Mouse (Mus musculus): Measurements from ENCODE around the gene Atxn10. TPM values are rescaled to one million over a fixed set of nuclear protein-coding genes. Genes with fewer than 3 reads are reported as not detected.

Gene Atxn10
- polyA plus RNA-seq, 1 experiment from 2014 or later = 385 TPM

GRCm38 (mm10) chr15:85337979-85338378 is 1.9 kb downstream of the Atxn10 start:
- no peak overlapping the region for H3K4me3 ChIP-seq
- H3K36me3 ChIP-seq = peaks cover 4% of the 10 kb centered on the region; the same call in 1 of the 2 replicates
- 97% methylated on average over 5 of the region's 5 CpGs for WGBS
- no peaks in the 10 kb centered on the region for H3K27me3 ChIP-seq (ENCODE audit: insufficient read depth, poor library complexity, severe bottlenecking)
- peaks cover 31% of the 10 kb centered on the region for H3K4me1 ChIP-seq (replicated peaks)
- no peaks in the 10 kb centered on the region for H3K9me3 ChIP-seq
- H3K27ac ChIP-seq = no peak overlapping the region
- DNase-seq (ENCODE audit: low spot score) = no peak

GRCm38 (mm10) chr15:85342246-85342645 is 6.2 kb downstream of the Atxn10 start:
- no peak overlapping the region for H3K4me3 ChIP-seq
- WGBS = 96% methylated on average over 2 of the region's 2 CpGs
- H3K27me3 ChIP-seq (ENCODE audit: insufficient read depth, poor library complexity, severe bottlenecking) = no peaks in the 10 kb centered on the region
- H3K9me3 ChIP-seq = no peaks in the 10 kb centered on the region
- H3K4me1 ChIP-seq (replicated peaks) = peaks cover 17% of the 10 kb centered on the region
- DNase-seq (ENCODE audit: low spot score) = no peak
- H3K36me3 ChIP-seq = peaks cover 17% of the 10 kb centered on the region
- no peak overlapping the region for H3K27ac ChIP-seq

GRCm38 (mm10) chr15:85344673-85345072 is 8.6 kb downstream of the Atxn10 start:
- Histone ChIP-seq H3K9me3 (no peaks in the 10 kb centered on the region), H3K36me3 (peaks cover 17% of the 10 kb centered on the region), H3K27ac (no peak overlapping the region), H3K4me1 (replicated peaks) (no peaks in the 10 kb centered on the region), H3K27me3 (ENCODE audit: insufficient read depth, poor library complexity, severe bottlenecking) (no peaks in the 10 kb centered on the region), H3K4me3 (no peak overlapping the region)
- DNase-seq (ENCODE audit: low spot score) = no peak
- WGBS = 90% methylated on average over 2 of the region's 2 CpGs

GRCm38 (mm10) chr15:85347058-85347700 is 11.1 kb downstream of the Atxn10 start:
- H3K4me1 ChIP-seq (replicated peaks) = peaks cover 4% of the 10 kb centered on the region; the same call in 1 of the 2 replicates
- no peak overlapping the region for H3K27ac ChIP-seq
- 90% methylated on average over 6 of the region's 6 CpGs for WGBS
- H3K27me3 ChIP-seq (ENCODE audit: insufficient read depth, poor library complexity, severe bottlenecking) = no peaks in the 10 kb centered on the region
- no peak for DNase-seq (ENCODE audit: low spot score)
- no peak overlapping the region for H3K4me3 ChIP-seq
- H3K9me3 ChIP-seq = no peaks in the 10 kb centered on the region
- H3K36me3 ChIP-seq = peaks cover 19% of the 10 kb centered on the region

- Histone ChIP-seq H3K9me3 (no peaks in the 10 kb centered on the region), H3K27me3 (ENCODE audit: insufficient read depth, poor library complexity, severe bottlenecking) (no peaks in the 10 kb centered on the region), H3K36me3 (peaks cover 15% of the 10 kb centered on the region), H3K4me3 (no peak overlapping the region), H3K4me1 (replicated peaks) (peaks cover 7% of the 10 kb centered on the region; the same call in 1 of the 2 replicates), H3K27ac (no peak overlapping the region)
- WGBS = 79% methylated on average over 2 of the region's 2 CpGs
- DNase-seq (ENCODE audit: low spot score) = no peak
Observed at GRCm38 (mm10) chr15:85350144-85350543, 14.1 kb downstream of the Atxn10 start.

- 91% methylated on average over 9 of the region's 9 CpGs for WGBS
- H3K4me3 ChIP-seq = no peak overlapping the region
- H3K4me1 ChIP-seq (replicated peaks) = peaks cover 7% of the 10 kb centered on the region; the same call in 1 of the 2 replicates
- no peaks in the 10 kb centered on the region for H3K27me3 ChIP-seq (ENCODE audit: insufficient read depth, poor library complexity, severe bottlenecking)
- DNase-seq (ENCODE audit: low spot score) = no peak
- H3K9me3 ChIP-seq = no peaks in the 10 kb centered on the region
- H3K36me3 ChIP-seq = peaks cover 11% of the 10 kb centered on the region
- no peak overlapping the region for H3K27ac ChIP-seq
Observed at GRCm38 (mm10) chr15:85354060-85354459, 18.0 kb downstream of the Atxn10 start.

- Histone ChIP-seq H3K36me3 (peaks cover 32% of the 10 kb centered on the region), H3K4me1 (replicated peaks) (peaks cover 7% of the 10 kb centered on the region; the same call in 1 of the 2 replicates), H3K27ac (no peak overlapping the region), H3K27me3 (ENCODE audit: insufficient read depth, poor library complexity, severe bottlenecking) (no peaks in the 10 kb centered on the region), H3K4me3 (no peak overlapping the region), H3K9me3 (no peaks in the 10 kb centered on the region)
- no peak for DNase-seq (ENCODE audit: low spot score)
- 88% methylated on average over 6 of the region's 6 CpGs for WGBS
Observed at GRCm38 (mm10) chr15:85356112-85356511, 20.1 kb downstream of the Atxn10 start.

- DNase-seq (ENCODE audit: low spot score) = no peak
Observed at GRCm38 (mm10) chr15:85357465-85358225, 21.6 kb downstream of the Atxn10 start.

GRCm38 (mm10) chr15:85359483-85359882 is 23.4 kb downstream of the Atxn10 start:
- Histone ChIP-seq H3K4me3 (no peak overlapping the region), H3K27me3 (ENCODE audit: insufficient read depth, poor library complexity, severe bottlenecking) (no peaks in the 10 kb centered on the region), H3K27ac (no peak overlapping the region), H3K9me3 (peaks cover 5% of the 10 kb centered on the region; the same call in 1 of the 2 replicates), H3K36me3 (peaks cover 57% of the 10 kb centered on the region), H3K4me1 (replicated peaks) (no peaks in the 10 kb centered on the region)
- WGBS = 89% methylated on average over 2 of the region's 2 CpGs
- DNase-seq (ENCODE audit: low spot score) = no peak

More at GRCm38 (mm10) chr15:85357465-85358225, 21.6 kb downstream of the Atxn10 start:
- H3K4me1 ChIP-seq (replicated peaks) = no peaks in the 10 kb centered on the region
- H3K27ac ChIP-seq = no peak overlapping the region
- H3K36me3 ChIP-seq = peaks cover 39% of the 10 kb centered on the region
- WGBS = 98% methylated on average over 4 of the region's 4 CpGs
- H3K9me3 ChIP-seq = peaks cover 4% of the 10 kb centered on the region; the same call in 1 of the 2 replicates
- H3K27me3 ChIP-seq (ENCODE audit: insufficient read depth, poor library complexity, severe bottlenecking) = no peaks in the 10 kb centered on the region
- no peak overlapping the region for H3K4me3 ChIP-seq

- WGBS = 87% methylated on average over 4 of the region's 4 CpGs
Observed at GRCm38 (mm10) chr15:85359901-85360300, 23.9 kb downstream of the Atxn10 start.

GRCm38 (mm10) chr15:85364366-85364765 is 28.3 kb downstream of the Atxn10 start:
- Histone ChIP-seq H3K27ac (no peak overlapping the region), H3K27me3 (ENCODE audit: insufficient read depth, poor library complexity, severe bottlenecking) (no peaks in the 10 kb centered on the region), H3K4me3 (no peak overlapping the region), H3K36me3 (peaks cover 90% of the 10 kb centered on the region), H3K9me3 (peaks cover 5% of the 10 kb centered on the region; the same call in 1 of the 2 replicates), H3K4me1 (replicated peaks) (no peaks in the 10 kb centered on the region)
- 94% methylated on average over 3 of the region's 3 CpGs for WGBS
- DNase-seq (ENCODE audit: low spot score) = no peak

More at GRCm38 (mm10) chr15:85359901-85360300, 23.9 kb downstream of the Atxn10 start:
- Histone ChIP-seq H3K4me1 (replicated peaks) (no peaks in the 10 kb centered on the region), H3K27me3 (ENCODE audit: insufficient read depth, poor library complexity, severe bottlenecking) (no peaks in the 10 kb centered on the region), H3K9me3 (peaks cover 5% of the 10 kb centered on the region; the same call in 1 of the 2 replicates), H3K27ac (no peak overlapping the region), H3K36me3 (peaks cover 61% of the 10 kb centered on the region), H3K4me3 (no peak overlapping the region)
- no peak for DNase-seq (ENCODE audit: low spot score)

GRCm38 (mm10) chr15:85366938-85367337 is 30.9 kb downstream of the Atxn10 start:
- WGBS = 77% methylated on average over 5 of the region's 5 CpGs
- DNase-seq (ENCODE audit: low spot score) = no peak
- no peaks in the 10 kb centered on the region for H3K27me3 ChIP-seq (ENCODE audit: insufficient read depth, poor library complexity, severe bottlenecking)

GRCm38 (mm10) chr15:85369765-85370164 is 33.7 kb downstream of the Atxn10 start:
- WGBS = 70% methylated on average over 3 of the region's 3 CpGs
- H3K36me3 ChIP-seq = peaks cover 57% of the 10 kb centered on the region
- DNase-seq (ENCODE audit: low spot score) = no peak
- no peak overlapping the region for H3K27ac ChIP-seq
- H3K4me1 ChIP-seq (replicated peaks) = no peaks in the 10 kb centered on the region
- H3K27me3 ChIP-seq (ENCODE audit: insufficient read depth, poor library complexity, severe bottlenecking) = no peaks in the 10 kb centered on the region
- no peak overlapping the region for H3K4me3 ChIP-seq
- H3K9me3 ChIP-seq = no peaks in the 10 kb centered on the region

More at GRCm38 (mm10) chr15:85366938-85367337, 30.9 kb downstream of the Atxn10 start:
- H3K36me3 ChIP-seq = peaks cover 68% of the 10 kb centered on the region
- no peak overlapping the region for H3K4me3 ChIP-seq
- no peak overlapping the region for H3K27ac ChIP-seq
- H3K4me1 ChIP-seq (replicated peaks) = no peaks in the 10 kb centered on the region
- H3K9me3 ChIP-seq = peaks cover 5% of the 10 kb centered on the region; the same call in 1 of the 2 replicates

Data from hindbrain, embryonic 10.5 days (tissue).